Mouse (Mus musculus) lung, postnatal 0 days (tissue): Measurements from ENCODE around the gene Il9. TPM values are rescaled to one million over a fixed set of nuclear protein-coding genes. Genes with fewer than 3 reads are reported as not detected.

Source experiments
- ATAC-seq: fragments of 200-750 bp; cut with Nextera tagmentation; 2 replicates; pipeline ENCODE4 v1.8.0; 2017; ENCODE audit warnings: moderate library complexity
- DNase-seq: peaks from one replicate; pipeline ENCODE4 v3.0.0-alpha.2; 2016; ENCODE audit warnings: low spot score
- H3K27ac ChIP-seq: fragments of 300-500 bp; sonication (generic); 2 replicates; pipeline ENCODE4 v1.5.1; 2014; ENCODE audit warnings: antibody characterized with exemption, mild to moderate bottlenecking, low read length, mixed read lengths
- H3K27me3 ChIP-seq: fragments of 300-500 bp; sonication (generic); replicated peaks from 2 replicates; pipeline ENCODE4 v1.6.1; 2014; ENCODE audit warnings: low read length, mixed read lengths; ENCODE audit not compliant: insufficient read depth
- H3K36me3 ChIP-seq: fragments of 300-500 bp; sonication (generic); 2 replicates; pipeline ENCODE4 v1.6.1; 2014; ENCODE audit warnings: low read length, mixed read lengths; ENCODE audit not compliant: insufficient read depth
- H3K4me1 ChIP-seq: fragments of 300-500 bp; sonication (generic); 2 replicates; pipeline ENCODE4 v1.6.1; 2014; ENCODE audit warnings: antibody characterized with exemption, low read depth, low read length, mixed read lengths; ENCODE audit not compliant: insufficient read depth
- H3K4me2 ChIP-seq: fragments of 300-500 bp; sonication (generic); replicated peaks from 2 replicates; pipeline ENCODE4 v1.6.1; 2014; ENCODE audit warnings: low read depth, mild to moderate bottlenecking, low read length, moderate library complexity, mixed read lengths
- H3K4me3 ChIP-seq: fragments of 300-500 bp; sonication (generic); 2 replicates; pipeline ENCODE4 v1.5.1; 2014; ENCODE audit warnings: low read depth, low read length
- H3K9ac ChIP-seq: fragments of 300-500 bp; sonication (generic); replicated peaks from 2 replicates; pipeline ENCODE4 v1.6.1; 2014; ENCODE audit warnings: low read depth, mild to moderate bottlenecking
- H3K9me3 ChIP-seq: fragments of 300-500 bp; sonication (generic); 2 replicates; pipeline ENCODE4 v1.6.1; 2016; ENCODE audit warnings: low read length, mixed read lengths
- CTCF ChIP-seq: IDR thresholded peaks from 2 replicates; pipeline ENCODE4 v1.5.1; 2016; ENCODE audit warnings: antibody characterized with exemption, mild to moderate bottlenecking
- EP300 ChIP-seq: IDR thresholded peaks from 2 replicates; pipeline ENCODE4 v1.6.1; 2016; ENCODE audit warnings: antibody characterized with exemption, mild to moderate bottlenecking, control low read depth
- WGBS: fragments of 180-500 bp; shearing (Covaris S2); extraction: QIAGEN DNeasy Blood & Tissue Kit; methylation state at CpG from one replicate; pipeline ENCODE4 v1.1.7; 2014; 5-methylcytosine and 5-hydroxymethylcytosine counted together
- polyA plus RNA-seq: library from polyadenylated mRNA; unstranded; fragments of >200 nt; fragmentation: Nextera tagmentation; extraction: Ambion mirVana; gene quantifications from 2 replicates; pipeline ENCODE4 v1.2.1, GENCODE M21; 2015

Il9 gene
- polyA plus RNA-seq, 1 experiment from 2014 or later = not detected

DNA sequence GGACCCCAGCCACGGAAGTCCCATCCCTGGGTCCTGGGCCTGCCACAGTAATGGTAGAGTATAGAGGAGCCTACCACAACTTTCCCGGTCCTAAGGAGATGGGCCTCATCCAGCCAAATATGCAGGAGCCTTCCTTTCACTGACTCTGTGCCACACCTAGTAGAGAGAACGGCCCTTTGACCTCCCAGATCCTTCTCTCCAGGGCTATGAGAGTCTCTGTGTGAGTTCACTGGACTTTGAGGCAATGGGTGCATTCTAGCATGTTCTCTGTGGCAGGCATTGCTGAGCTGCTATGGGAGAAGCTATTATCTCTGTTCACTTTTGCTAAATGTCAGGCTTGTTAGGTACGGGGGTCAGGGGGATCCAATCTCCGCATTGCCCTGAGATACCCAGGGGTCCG lies 18.3 kb downstream of the Il9 start:
- 68% methylated on average over 6 of the region's 6 CpGs for WGBS

DNA sequence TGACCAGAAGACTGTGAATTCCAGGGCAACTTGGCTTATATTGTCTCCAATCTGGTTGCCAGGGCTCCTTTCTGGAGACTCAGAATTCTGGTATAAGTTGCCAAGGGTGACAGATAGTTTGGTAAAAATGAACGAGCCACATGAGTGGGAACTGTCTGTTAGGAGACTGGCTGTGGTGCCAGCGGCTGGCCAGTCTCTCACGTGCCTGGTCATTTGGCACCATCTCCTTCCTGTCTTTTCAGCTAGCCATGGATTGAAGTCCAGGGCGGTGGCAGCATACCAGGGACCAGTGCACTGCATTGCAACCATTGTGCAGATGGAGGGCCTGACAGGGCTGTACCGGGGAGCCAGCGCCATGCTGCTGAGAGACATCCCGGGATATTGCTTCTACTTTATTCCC lies 18.8 kb downstream of the Il9 start:
- no peaks in the 10 kb centered on the region for H3K36me3 ChIP-seq
- H3K9ac ChIP-seq = no peak overlapping the region
- 88% methylated on average over 7 of the region's 7 CpGs for WGBS
- TF ChIP-seq CTCF = no peak
- TF ChIP-seq EP300 = no peak
- H3K9me3 ChIP-seq = no peaks in the 10 kb centered on the region
- no peak overlapping the region for H3K27ac ChIP-seq
- H3K4me1 ChIP-seq = no peaks in the 10 kb centered on the region
- no peak for DNase-seq
- H3K27me3 ChIP-seq = no peaks in the 10 kb centered on the region
- H3K4me3 ChIP-seq = no peak overlapping the region
- H3K4me2 ChIP-seq = no peak overlapping the region
- no peak for ATAC-seq

More for the DNA sequence above, 18.3 kb downstream of the Il9 start:
- H3K9me3 ChIP-seq = no peaks in the 10 kb centered on the region
- DNase-seq (no peak), ATAC-seq (no peak)
- no peak for TF ChIP-seq CTCF
- no peaks in the 10 kb centered on the region for H3K4me1 ChIP-seq
- H3K36me3 ChIP-seq = no peaks in the 10 kb centered on the region
- H3K27ac ChIP-seq = no peak overlapping the region
- H3K27me3 ChIP-seq = no peaks in the 10 kb centered on the region
- H3K4me3 ChIP-seq = no peak overlapping the region
- H3K9ac ChIP-seq = no peak overlapping the region
- H3K4me2 ChIP-seq = no peak overlapping the region

- H3K9me3 ChIP-seq = no peaks in the 10 kb centered on the region
Observed at GRCm38 (mm10) chr13:56462791-56463190, 19.3 kb downstream of the Il9 start.

DNA sequence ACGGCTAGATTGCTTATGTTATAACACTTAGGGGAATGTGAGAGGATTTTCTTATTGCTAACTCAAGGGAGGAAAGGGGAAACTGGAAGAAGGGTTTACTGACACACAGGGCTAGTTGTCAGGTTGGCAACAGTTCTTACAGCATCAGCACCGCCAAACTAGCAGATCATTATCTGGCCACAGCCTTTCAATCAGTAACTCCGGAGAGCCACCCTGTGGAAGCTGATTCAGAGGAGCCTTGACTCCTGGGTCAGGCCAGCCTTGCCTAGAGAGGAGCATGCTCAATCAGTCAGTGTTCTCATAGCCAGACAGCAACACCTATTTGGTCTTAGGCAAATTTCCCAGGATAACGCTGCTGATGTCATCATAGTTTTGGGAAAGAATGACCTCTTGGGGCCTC lies 20.6 kb downstream of the Il9 start:
- H3K9me3 ChIP-seq = no peaks in the 10 kb centered on the region
- H3K9ac ChIP-seq = no peak overlapping the region
- H3K36me3 ChIP-seq = no peaks in the 10 kb centered on the region
- H3K4me1 ChIP-seq = no peaks in the 10 kb centered on the region
- TF ChIP-seq EP300 (no peak), CTCF (no peak)
- H3K4me2 ChIP-seq = no peak overlapping the region
- H3K4me3 ChIP-seq = no peak overlapping the region
- DNase-seq (no peak), ATAC-seq (no peak)
- H3K27me3 ChIP-seq = no peaks in the 10 kb centered on the region
- H3K27ac ChIP-seq = no peak overlapping the region
- 74% methylated on average over 4 of the region's 4 CpGs for WGBS

More at GRCm38 (mm10) chr13:56462791-56463190, 19.3 kb downstream of the Il9 start:
- 81% methylated on average over 4 of the region's 4 CpGs for WGBS
- H3K27ac ChIP-seq = no peak overlapping the region
- no peak overlapping the region for H3K9ac ChIP-seq
- H3K4me3 ChIP-seq = no peak overlapping the region
- TF ChIP-seq EP300 (no peak), CTCF (no peak)
- ATAC-seq = no peak
- no peaks in the 10 kb centered on the region for H3K4me1 ChIP-seq
- no peak for DNase-seq
- no peaks in the 10 kb centered on the region for H3K36me3 ChIP-seq
- no peaks in the 10 kb centered on the region for H3K27me3 ChIP-seq
- no peak overlapping the region for H3K4me2 ChIP-seq

DNA sequence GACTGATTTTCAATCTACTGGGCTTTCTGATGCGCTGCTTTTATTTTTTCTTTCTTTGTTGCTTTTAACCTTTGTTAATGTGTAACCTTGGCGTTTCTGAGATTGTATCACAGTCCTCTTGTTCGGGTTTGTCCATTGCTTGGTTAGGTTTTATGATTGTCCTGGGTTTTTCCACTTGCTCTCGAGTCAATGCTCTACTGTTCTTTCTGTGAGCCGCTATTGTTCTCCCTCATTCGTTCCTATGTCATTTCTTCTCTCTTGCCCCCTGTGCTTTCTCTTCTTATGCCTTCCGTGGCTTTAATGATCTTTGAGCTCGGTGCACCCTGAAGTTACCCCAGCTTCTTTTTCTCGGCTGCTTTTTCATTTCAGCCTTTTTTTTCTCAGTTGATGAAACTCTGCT lies 24.0 kb downstream of the Il9 start:
- ATAC-seq (no peak), DNase-seq (no peak)
- H3K36me3 ChIP-seq = no peaks in the 10 kb centered on the region
- H3K9ac ChIP-seq = no peak overlapping the region
- H3K4me3 ChIP-seq = no peak overlapping the region
- no peak overlapping the region for H3K4me2 ChIP-seq
- no peaks in the 10 kb centered on the region for H3K4me1 ChIP-seq
- no peaks in the 10 kb centered on the region for H3K9me3 ChIP-seq
- 40% methylated on average over 9 of the region's 9 CpGs for WGBS
- no peak for TF ChIP-seq CTCF
- no peak for TF ChIP-seq EP300
- H3K27ac ChIP-seq = no peak overlapping the region
- H3K27me3 ChIP-seq = no peaks in the 10 kb centered on the region

DNA sequence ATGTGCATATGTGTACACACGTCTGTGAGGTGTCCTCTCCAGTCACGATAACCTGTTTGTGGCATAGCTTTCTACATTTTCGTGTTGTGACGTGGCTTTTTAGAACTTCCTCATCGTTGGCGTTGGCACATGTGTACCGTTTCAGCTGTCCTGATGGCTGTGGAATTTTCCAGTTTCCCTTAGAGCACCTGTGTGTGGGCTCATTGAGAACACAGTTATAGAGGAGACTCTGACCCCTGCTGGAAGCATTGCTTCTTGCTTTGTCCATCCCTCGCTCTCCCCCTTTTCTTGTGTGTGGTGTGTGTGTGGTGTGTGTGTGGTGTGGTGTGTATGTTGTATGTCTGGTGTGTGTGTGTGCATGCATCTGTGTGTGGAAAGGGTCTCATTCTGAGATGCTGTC lies 32.0 kb downstream of the Il9 start:
- no peaks in the 10 kb centered on the region for H3K36me3 ChIP-seq
- no peak overlapping the region for H3K9ac ChIP-seq
- no peak overlapping the region for H3K27ac ChIP-seq
- DNase-seq (no peak), ATAC-seq (no peak)
- H3K9me3 ChIP-seq = no peaks in the 10 kb centered on the region
- H3K4me3 ChIP-seq = no peak overlapping the region
- 75% methylated on average over 8 of the region's 8 CpGs for WGBS
- H3K27me3 ChIP-seq = no peaks in the 10 kb centered on the region
- H3K4me2 ChIP-seq = no peak overlapping the region
- TF ChIP-seq EP300 (no peak), CTCF (no peak)
- H3K4me1 ChIP-seq = no peaks in the 10 kb centered on the region
